Comparison of ENCODE assay signal across 8 mouse cellular contexts in the genomic region with DNA sequence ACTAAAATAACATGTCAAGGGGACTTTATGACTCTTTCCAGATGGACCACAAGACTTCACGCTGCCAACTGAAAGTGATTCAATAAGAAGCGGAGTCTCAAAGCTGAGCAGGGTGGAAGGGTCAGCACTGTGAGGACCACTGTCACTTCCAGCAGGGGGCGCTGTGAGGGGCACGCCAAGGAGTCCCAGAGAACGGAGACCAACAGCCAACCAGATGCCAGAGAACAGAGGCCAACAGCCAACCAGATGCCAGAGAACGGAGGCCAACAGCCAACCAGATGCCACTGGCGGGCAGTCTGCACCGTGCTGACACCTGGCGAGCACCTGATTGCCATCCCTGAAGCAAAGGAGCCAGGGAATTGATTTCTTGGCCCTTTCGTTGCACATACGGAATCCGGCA. TPM values are rescaled to one million over a fixed set of nuclear protein-coding genes. Genes with fewer than 3 reads are reported as not detected.
DNase-seq lines count a peak whose midpoint lies in the region; ATAC-seq and TF ChIP-seq lines count a peak whose summit lies in the region.

No protein-coding gene starts in this region.

- no peaks in the 10 kb centered on the region; the same call in 1 of the 2 replicates for H3K79me2 ChIP-seq in liver, adult 2 months (ENCODE audit: control insufficient read depth, insufficient read depth, low read length)

- no peaks in the 10 kb centered on the region for H3K9me3 ChIP-seq in heart, embryonic 11.5 days (replicated peaks; ENCODE audit: control insufficient read depth, low read length)
- H3K9me3 ChIP-seq in forebrain, postnatal 0 days (ENCODE audit: low read length), result no peaks in the 10 kb centered on the region

- H3K27me3 ChIP-seq in heart, embryonic 11.5 days (ENCODE audit: control insufficient read depth, insufficient read depth, low read length), result no peaks in the 10 kb centered on the region
- H3K27me3 ChIP-seq in forebrain, postnatal 0 days (ENCODE audit: insufficient read depth, low read length), result no peaks in the 10 kb centered on the region
- H3K27me3 ChIP-seq in liver, adult 2 months (ENCODE audit: control insufficient read depth, insufficient read depth, low read length), result no peaks in the 10 kb centered on the region

- H3K9ac ChIP-seq in heart, embryonic 11.5 days (ENCODE audit: low read depth, low read length), result no peak overlapping the region
- H3K9ac ChIP-seq in forebrain, postnatal 0 days, result no peak overlapping the region
- H3K9ac ChIP-seq in liver, adult 2 months (ENCODE audit: low read depth, low read length), result no peak overlapping the region

- H3K4me3 ChIP-seq in heart, embryonic 11.5 days (ENCODE audit: low read depth, low read length), result no peak overlapping the region
- no peak overlapping the region for H3K4me3 ChIP-seq in forebrain, postnatal 0 days (ENCODE audit: low read depth, low read length)
- H3K4me3 ChIP-seq in liver, adult 2 months (ENCODE audit: insufficient read depth, low read depth, low read length), result no peak overlapping the region

- peaks cover 16% of the 10 kb centered on the region for H3K4me1 ChIP-seq in heart, embryonic 11.5 days (ENCODE audit: control insufficient read depth, insufficient read depth, low read length)
- no peaks in the 10 kb centered on the region for H3K4me1 ChIP-seq in forebrain, postnatal 0 days (ENCODE audit: insufficient read depth)
- H3K4me1 ChIP-seq in liver, adult 2 months (ENCODE audit: control insufficient read depth, insufficient read depth, low read length), result no peaks in the 10 kb centered on the region

- no peak for TF ChIP-seq POLR2A in liver, adult 2 months (IDR thresholded peaks at IDR 0.05; ENCODE audit: extremely low read depth, insufficient read depth, low read length)

- peak overlapping the region; percentile 35 for H3K4me2 ChIP-seq in heart, embryonic 11.5 days
- no peak overlapping the region for H3K4me2 ChIP-seq in forebrain, postnatal 0 days (ENCODE audit: low read depth)

- TF ChIP-seq CTCF in forebrain, postnatal 0 days (IDR thresholded peaks at IDR 0.05; ENCODE audit: low read depth), result peak; percentile 55
- peak; percentile 47 for TF ChIP-seq CTCF in liver, adult 2 months (IDR thresholded peaks at IDR 0.05; ENCODE audit: low read depth, low read length)

- no peaks in the 10 kb centered on the region for H3K36me3 ChIP-seq in heart, embryonic 11.5 days (ENCODE audit: control insufficient read depth, insufficient read depth, low read length)
- no peaks in the 10 kb centered on the region for H3K36me3 ChIP-seq in forebrain, postnatal 0 days (ENCODE audit: insufficient read depth)
- H3K36me3 ChIP-seq in liver, adult 2 months (ENCODE audit: control insufficient read depth, insufficient read depth, low read length), result no peaks in the 10 kb centered on the region

- H3K27ac ChIP-seq in heart, embryonic 11.5 days (ENCODE audit: low read depth, low read length), result no peak overlapping the region
- no peak overlapping the region for H3K27ac ChIP-seq in forebrain, postnatal 0 days (ENCODE audit: low read depth, low read length)
- no peak overlapping the region for H3K27ac ChIP-seq in liver, adult 2 months (replicated peaks; ENCODE audit: insufficient read depth, low read depth, low read length)

- no peak for DNase-seq in heart, adult 8-10 months (ENCODE audit: low spot score)
- peak; percentile 97 for DNase-seq in R1 (ENCODE audit: low read depth, low spot score)
- DNase-seq in forebrain, postnatal 0 days, result no peak
- DNase-seq in liver, adult 2 months (ENCODE audit: extremely low read depth, low read depth, low spot score), result no peak
- peak; percentile 35 for DNase-seq in naive thymus-derived CD4-positive, alpha-beta T cell, adult 2 months (ENCODE audit: low read depth)
- no peak for DNase-seq in urinary bladder, adult 2 months (ENCODE audit: low spot score)
- no peak for DNase-seq in cerebellum, adult 11-12 months

- ATAC-seq in heart, embryonic 11.5 days (replicated peaks; ENCODE audit: insufficient number of reproducible peaks, low FRiP score, low TSS enrichment), result 0 out of 2 replicates have a peak, but pooled peaks have one; percentile 58
- ATAC-seq in forebrain, postnatal 0 days, result peak; percentile 14; the same call in 1 of the 2 replicates

- WGBS in heart, embryonic 11.5 days (ENCODE audit: insufficient replicate concordance), result 26% methylated on average over 12 of the region's 12 CpGs
- WGBS in forebrain, postnatal 0 days, result 35% methylated on average over 12 of the region's 12 CpGs
- 43% methylated on average over 12 of the region's 12 CpGs for WGBS in liver, adult 2 months

RNA-seq across cellular contexts. Expression of gene St6galnac3, which starts 49.9 kb away (rescaled TPM):
- polyA plus RNA-seq in heart, embryonic 11.5 days (2014; fragmentation: Nextera tagmentation; extraction: Ambion mirVana), result 29.6 and 33.6 TPM in 2 replicates
- total RNA-seq in heart, adult 8-10 months (2022), result 1 to 10 TPM; 4.0 to 6.3 (median 5.7) TPM
- 16.5 and 16.6 TPM in 2 replicates for total RNA-seq in forebrain, postnatal 0 days (2014; rRNA removed)
- 6.9 and 7.7 TPM in 2 replicates for polyA plus RNA-seq in forebrain, postnatal 0 days (2015; fragmentation: Nextera tagmentation; extraction: Ambion mirVana)
- total RNA-seq in liver, adult 2 months (2014; rRNA removed), result 0.83 and 2.3 TPM in 2 replicates
- polyA plus RNA-seq in liver, adult 2 months (2012; rRNA removed), result 0.24 and 0.26 TPM in 2 replicates
- 2.9 and 4.3 TPM in 2 replicates for polyA plus RNA-seq in urinary bladder, adult 2 months (2012; rRNA removed)

Comparison
In these comparisons a context has a peak if more than half of its experiments do, and no peak if none do; other contexts are left out.
1. DNase-seq: peak in R1 (single experiment) and naive thymus-derived CD4-positive, alpha-beta T cell, adult 2 months (single experiment); none in heart, adult 8-10 months (single experiment), forebrain, postnatal 0 days (single experiment), liver, adult 2 months (single experiment), urinary bladder, adult 2 months (single experiment) and cerebellum, adult 11-12 months (single experiment).